Mouse (Mus musculus) kidney, adult 11 months (tissue): ENCODE results near the gene Tnfrsf25.

Experiments
- DNase-seq: peaks from one replicate; pipeline ENCODE4 v3.0.0; 2022

Tnfrsf25 gene

GRCm38 (mm10) chr4:152094233-152094632 is 21.5 kb upstream of the Tnfrsf25 start:
- DNase-seq, result no peak

GRCm38 (mm10) chr4:152095937-152096910 is 19.5 kb upstream of the Tnfrsf25 start:
- peak; percentile 69 for DNase-seq

GRCm38 (mm10) chr4:152096927-152097326 is 18.8 kb upstream of the Tnfrsf25 start:
- no peak for DNase-seq

GRCm38 (mm10) chr4:152097911-152098799 is 17.6 kb upstream of the Tnfrsf25 start:
- DNase-seq, result peak; percentile 33

- no peak for DNase-seq
Observed at GRCm38 (mm10) chr4:152100541-152100940, 15.2 kb upstream of the Tnfrsf25 start.

- no peak for DNase-seq
Observed at GRCm38 (mm10) chr4:152101081-152101653, 14.6 kb upstream of the Tnfrsf25 start.

- no peak for DNase-seq
Observed at GRCm38 (mm10) chr4:152101921-152102320, 13.8 kb upstream of the Tnfrsf25 start.

GRCm38 (mm10) chr4:152103025-152103424 is 12.7 kb upstream of the Tnfrsf25 start:
- peak; percentile 69 for DNase-seq

- DNase-seq, result peak; percentile 49
Observed at GRCm38 (mm10) chr4:152106746-152107145, 9.0 kb upstream of the Tnfrsf25 start.

GRCm38 (mm10) chr4:152107493-152107892 is 8.2 kb upstream of the Tnfrsf25 start:
- peak; percentile 94 for DNase-seq

GRCm38 (mm10) chr4:152107971-152108509 is 7.7 kb upstream of the Tnfrsf25 start:
- peak; percentile 91 for DNase-seq

- DNase-seq, result no peak
Observed at GRCm38 (mm10) chr4:152108673-152109072, 7.1 kb upstream of the Tnfrsf25 start.

GRCm38 (mm10) chr4:152109509-152109908 is 6.2 kb upstream of the Tnfrsf25 start:
- no peak for DNase-seq

GRCm38 (mm10) chr4:152110689-152111088 is 5.0 kb upstream of the Tnfrsf25 start:
- DNase-seq, result no peak

- no peak for DNase-seq
Observed at GRCm38 (mm10) chr4:152112329-152112728, 3.4 kb upstream of the Tnfrsf25 start.

- no peak for DNase-seq
Observed at GRCm38 (mm10) chr4:152114080-152114479, 1.7 kb upstream of the Tnfrsf25 start.

- no peak for DNase-seq
Observed at GRCm38 (mm10) chr4:152117538-152117937, 1.8 kb downstream of the Tnfrsf25 start.

GRCm38 (mm10) chr4:152119396-152120292 is 3.9 kb downstream of the Tnfrsf25 start:
- DNase-seq, result no peak

GRCm38 (mm10) chr4:152120311-152121182 is 4.8 kb downstream of the Tnfrsf25 start:
- no peak for DNase-seq

GRCm38 (mm10) chr4:152121183-152121505 is 5.4 kb downstream of the Tnfrsf25 start:
- no peak for DNase-seq
